Mouse (Mus musculus): Measurements from ENCODE around the gene Epha7. TPM values are rescaled to one million over a fixed set of nuclear protein-coding genes. Genes with fewer than 3 reads are reported as not detected.

Gene Epha7
- polyA plus RNA-seq, 1 experiment: 0.68 TPM

- WGBS: 82% methylated on average over 7 of the region's 7 CpGs
- DNase-seq (ENCODE audit: low read depth, low spot score): no peak
Observed at GRCm38 (mm10) chr4:28895480-28895879, 82.5 kb downstream of the Epha7 start.

DNA sequence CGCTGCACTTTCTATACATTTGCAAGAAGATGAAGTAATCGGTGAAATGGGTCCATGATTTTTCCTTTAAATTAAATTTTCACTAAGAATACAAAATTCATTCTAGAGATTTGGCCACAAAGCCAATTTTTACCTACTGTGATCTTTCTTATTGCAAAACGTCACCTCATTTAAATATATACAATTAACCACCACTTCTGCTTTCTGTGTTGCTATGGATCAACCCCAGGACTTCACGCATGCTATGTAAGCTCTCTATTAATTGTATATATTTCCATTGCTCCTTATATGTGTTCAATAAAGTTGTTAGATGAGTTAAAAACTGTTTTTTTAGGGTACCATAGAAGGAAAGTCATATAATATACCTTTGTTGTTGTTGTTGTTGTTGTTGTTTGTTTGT is 86.4 kb downstream of the Epha7 start:
- WGBS: 93% methylated on average over 4 of the region's 4 CpGs
- no peak for DNase-seq (ENCODE audit: low read depth, low spot score)

- 87% methylated on average over 11 of the region's 11 CpGs for WGBS
- DNase-seq (ENCODE audit: low read depth, low spot score): no peak
Observed at GRCm38 (mm10) chr4:28899783-28900182, 86.9 kb downstream of the Epha7 start.

GRCm38 (mm10) chr4:28901496-28901895 is 88.6 kb downstream of the Epha7 start:
- DNase-seq (ENCODE audit: low read depth, low spot score): no peak
- 93% methylated on average over 5 of the region's 5 CpGs for WGBS

GRCm38 (mm10) chr4:28902004-28902704 is 89.2 kb downstream of the Epha7 start:
- WGBS: 87% methylated on average over 4 of the region's 4 CpGs

DNA sequence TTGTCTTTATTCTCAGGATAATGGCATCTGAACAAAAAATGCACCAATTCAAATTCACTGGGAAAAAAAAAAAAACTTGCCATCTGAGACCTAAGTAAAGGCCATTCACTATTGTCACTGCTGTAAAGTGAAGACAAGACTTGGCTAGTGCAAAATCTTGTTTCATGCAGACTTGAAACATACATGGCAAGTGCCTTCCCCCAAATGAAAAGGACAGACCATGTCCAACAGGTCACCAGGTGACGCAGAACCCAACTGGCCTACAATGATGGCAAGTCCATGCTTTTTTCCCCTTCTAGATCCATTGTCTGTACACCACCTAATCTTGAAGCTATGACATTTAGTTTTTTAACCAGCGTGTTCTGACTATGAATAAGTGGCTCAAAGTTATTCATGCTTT is 94.1 kb downstream of the Epha7 start:
- no peak for DNase-seq (ENCODE audit: low read depth, low spot score)
- WGBS: 89% methylated on average over 2 of the region's 2 CpGs

More at GRCm38 (mm10) chr4:28902004-28902704, 89.2 kb downstream of the Epha7 start:
- no peak for DNase-seq (ENCODE audit: low read depth, low spot score)

DNA sequence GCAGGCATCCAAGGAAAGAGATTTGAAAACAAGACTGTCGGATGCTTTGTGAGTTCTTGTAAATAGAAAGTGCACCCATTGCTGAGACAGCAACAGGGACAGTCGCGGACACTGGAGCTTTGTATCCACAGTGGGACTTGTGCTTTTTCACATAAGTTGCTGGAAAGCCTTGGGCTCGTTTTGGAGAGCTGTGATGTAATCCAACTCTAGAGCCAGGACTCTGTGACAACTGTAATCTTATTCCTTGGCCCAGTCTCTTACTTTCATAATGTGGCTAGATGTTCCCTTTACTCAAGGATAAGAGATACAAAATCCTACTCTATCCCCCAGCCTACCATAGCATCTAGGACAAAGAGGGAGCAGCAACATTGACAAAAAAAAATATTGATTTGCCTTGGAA is 97.2 kb downstream of the Epha7 start:
- 72% methylated on average over 4 of the region's 4 CpGs for WGBS
- DNase-seq (ENCODE audit: low read depth, low spot score): no peak

DNA sequence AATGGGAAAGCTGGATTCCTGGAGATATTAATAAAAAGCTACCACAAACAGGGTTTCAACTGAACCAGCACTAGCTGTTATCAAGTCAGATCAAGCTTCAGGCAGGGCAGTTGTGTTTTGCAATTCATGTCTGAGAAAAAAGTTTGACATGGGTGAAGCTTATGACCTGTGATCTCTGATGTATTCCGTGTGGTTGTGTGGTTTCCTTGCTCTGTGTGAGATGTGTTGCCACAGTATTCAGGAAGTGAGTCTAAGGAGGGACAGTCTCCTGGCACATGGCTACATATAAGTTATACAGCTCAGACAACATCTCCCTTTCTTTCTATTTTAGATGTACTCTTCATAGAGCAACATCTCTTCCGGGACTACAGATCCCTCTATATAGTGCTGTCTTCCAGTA is 99.1 kb downstream of the Epha7 start:
- no peak for DNase-seq (ENCODE audit: low read depth, low spot score)
- 78% methylated on average over 2 of the region's 2 CpGs for WGBS

GRCm38 (mm10) chr4:28913613-28914012 is 100.7 kb downstream of the Epha7 start:
- WGBS: 70% methylated on average over 2 of the region's 2 CpGs
- DNase-seq (ENCODE audit: low read depth, low spot score): no peak

- 84% methylated on average over 6 of the region's 6 CpGs for WGBS
Observed at GRCm38 (mm10) chr4:28920645-28921044, 107.7 kb downstream of the Epha7 start.

GRCm38 (mm10) chr4:28926072-28926471 is 113.1 kb downstream of the Epha7 start:
- no peak for DNase-seq (ENCODE audit: low read depth, low spot score)
- WGBS: 32% methylated on average over 4 of the region's 4 CpGs

More at GRCm38 (mm10) chr4:28920645-28921044, 107.7 kb downstream of the Epha7 start:
- DNase-seq (ENCODE audit: low read depth, low spot score): no peak

GRCm38 (mm10) chr4:28933431-28933830 is 120.5 kb downstream of the Epha7 start:
- WGBS: 78% methylated on average over 4 of the region's 4 CpGs

GRCm38 (mm10) chr4:28934802-28935201 is 121.9 kb downstream of the Epha7 start:
- DNase-seq (ENCODE audit: low read depth, low spot score): no peak
- WGBS: 77% methylated on average over 10 of the region's 10 CpGs

More at GRCm38 (mm10) chr4:28933431-28933830, 120.5 kb downstream of the Epha7 start:
- DNase-seq (ENCODE audit: low read depth, low spot score): no peak

GRCm38 (mm10) chr4:28935567-28935966 is 122.6 kb downstream of the Epha7 start:
- no peak for DNase-seq (ENCODE audit: low read depth, low spot score)
- WGBS: 85% methylated on average over 11 of the region's 11 CpGs

GRCm38 (mm10) chr4:28940710-28941109 is 127.8 kb downstream of the Epha7 start:
- WGBS: 91% methylated on average over 2 of the region's 2 CpGs
- DNase-seq (ENCODE audit: low read depth, low spot score): no peak

- WGBS: 80% methylated on average over 6 of the region's 6 CpGs
- DNase-seq (ENCODE audit: low read depth, low spot score): no peak
Observed at GRCm38 (mm10) chr4:28944237-28944636, 131.3 kb downstream of the Epha7 start.

- no peak for DNase-seq (ENCODE audit: low read depth, low spot score)
- WGBS: 92% methylated on average over 9 of the region's 9 CpGs
Observed at GRCm38 (mm10) chr4:28960889-28961560, 148.1 kb downstream of the Epha7 start.

DNA sequence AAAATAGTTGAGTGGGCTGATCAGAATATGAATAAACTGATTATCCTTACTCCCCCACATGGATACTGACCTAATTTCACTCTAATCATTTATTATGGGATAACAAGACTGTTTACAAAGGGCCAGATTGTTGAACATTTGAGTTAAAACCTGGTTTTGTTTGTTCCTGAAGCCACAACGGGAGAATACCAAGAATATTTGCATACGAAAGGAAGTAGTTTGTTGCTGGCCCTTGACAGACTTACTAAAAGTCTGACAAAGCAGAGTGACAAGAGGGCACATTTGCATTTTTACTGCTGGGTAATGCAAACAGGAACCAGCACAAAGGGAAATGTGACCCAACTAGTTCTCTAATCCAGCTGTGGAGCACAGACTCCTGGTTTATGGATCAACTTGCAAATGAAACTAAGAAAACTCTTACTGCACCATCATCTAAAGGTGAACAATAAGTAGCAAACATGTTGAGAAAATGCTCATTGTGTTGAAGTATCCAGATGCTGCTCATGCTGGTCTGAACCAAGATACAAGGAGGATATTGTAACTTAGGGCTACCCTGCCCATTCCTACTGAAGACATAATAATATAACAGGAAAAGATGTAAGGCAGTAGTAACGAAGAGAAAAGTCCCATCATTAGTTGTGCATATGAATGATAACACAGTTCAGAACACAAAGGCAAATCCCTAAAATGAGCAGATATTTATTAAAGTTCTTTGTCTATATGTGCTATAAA is 154.8 kb downstream of the Epha7 start:
- WGBS: 46% methylated on average over 3 of the region's 3 CpGs
- DNase-seq (ENCODE audit: low read depth, low spot score): no peak

GRCm38 (mm10) chr4:28998462-28999286 is 185.7 kb downstream of the Epha7 start:
- WGBS: 31% methylated on average over 3 of the region's 3 CpGs
- no peak for DNase-seq (ENCODE audit: low read depth, low spot score)

DNA sequence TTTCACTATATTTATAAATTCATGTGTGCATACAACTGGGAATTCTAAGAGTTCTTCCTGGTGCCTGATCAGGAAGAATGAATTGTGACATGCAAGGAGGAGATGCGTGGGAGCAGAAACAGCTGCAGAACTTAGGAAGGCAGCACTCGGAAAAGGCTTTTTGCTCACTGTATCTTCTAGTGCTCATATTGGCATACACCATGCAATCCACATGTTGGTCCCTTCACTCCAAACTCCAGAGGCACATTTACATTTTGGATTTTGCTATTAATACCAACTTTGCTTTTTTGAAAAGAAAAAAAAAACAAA is 186.3 kb downstream of the Epha7 start:
- 63% methylated on average over 2 of the region's 2 CpGs for WGBS
- DNase-seq (ENCODE audit: low read depth, low spot score): no peak
